Mouse (Mus musculus): ENCODE measurements around the gene Gm21616. TPM values are rescaled to one million over a fixed set of nuclear protein-coding genes. Genes with fewer than 3 reads are reported as not detected.
"Not testable (repeated sequence)": the region's sequence is repeated elsewhere in the genome, so short reads cannot be mapped to it uniquely, and the experiment has no call there.

The Gm21616 gene
- not detected for polyA plus RNA-seq (2017; shearing (Covaris generic))

- not testable (repeated sequence) for ATAC-seq
These were observed at the start of gene Gm21616 for GRCm38 (mm10) chrX:125435242-125435641. Gene Gm21616, plus strand, starts transcription at chrX:125435542.

Data from activated CD4-positive, CD25-positive, alpha-beta regulatory T cell, adult 4 months (primary cell).